Mouse (Mus musculus) regulatory T cell (primary cell): Measurements from ENCODE around the gene Dcbld1.

ENCODE experiments used
- in situ Hi-C: fragments of 300-600 bp; cut with MboI, MseI; formaldehyde crosslinking; loops from one replicate; pipeline ENCODE4 v1.15.1; 2025; ENCODE audit warnings: high pct_unique_total_duplicates

Dcbld1 gene

GRCm38 (mm10) chr10:52233301-52233968 lies at the start of gene Dcbld1:
Dcbld1 (plus strand) TSS chr10:52233619.
- in situ Hi-C loops, result loop anchor here (5.0 kb wide), 1 partner anchor 144 kb away; no protein-coding TSS in a partner anchor

DNA sequence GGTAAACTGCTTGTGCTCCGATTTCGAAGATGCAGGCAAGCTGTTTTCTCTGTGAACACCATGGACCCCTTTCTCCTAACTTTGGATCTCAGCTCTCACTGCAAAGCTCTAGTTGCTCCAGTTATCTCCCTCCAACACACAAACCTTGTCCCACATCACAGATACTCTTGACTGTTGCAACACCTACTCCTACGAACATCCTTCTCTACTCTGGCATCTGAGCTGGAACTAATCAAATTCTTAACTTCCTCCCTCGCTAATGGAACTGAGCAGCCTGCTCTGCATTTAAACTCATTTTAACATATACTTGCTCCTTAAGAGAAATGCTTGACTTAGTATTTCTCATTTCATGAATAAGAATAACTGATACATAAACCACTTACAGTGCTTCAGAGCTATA lies 47.5 kb upstream of the Dcbld1 start:
- in situ Hi-C loops, result no loop called here

DNA sequence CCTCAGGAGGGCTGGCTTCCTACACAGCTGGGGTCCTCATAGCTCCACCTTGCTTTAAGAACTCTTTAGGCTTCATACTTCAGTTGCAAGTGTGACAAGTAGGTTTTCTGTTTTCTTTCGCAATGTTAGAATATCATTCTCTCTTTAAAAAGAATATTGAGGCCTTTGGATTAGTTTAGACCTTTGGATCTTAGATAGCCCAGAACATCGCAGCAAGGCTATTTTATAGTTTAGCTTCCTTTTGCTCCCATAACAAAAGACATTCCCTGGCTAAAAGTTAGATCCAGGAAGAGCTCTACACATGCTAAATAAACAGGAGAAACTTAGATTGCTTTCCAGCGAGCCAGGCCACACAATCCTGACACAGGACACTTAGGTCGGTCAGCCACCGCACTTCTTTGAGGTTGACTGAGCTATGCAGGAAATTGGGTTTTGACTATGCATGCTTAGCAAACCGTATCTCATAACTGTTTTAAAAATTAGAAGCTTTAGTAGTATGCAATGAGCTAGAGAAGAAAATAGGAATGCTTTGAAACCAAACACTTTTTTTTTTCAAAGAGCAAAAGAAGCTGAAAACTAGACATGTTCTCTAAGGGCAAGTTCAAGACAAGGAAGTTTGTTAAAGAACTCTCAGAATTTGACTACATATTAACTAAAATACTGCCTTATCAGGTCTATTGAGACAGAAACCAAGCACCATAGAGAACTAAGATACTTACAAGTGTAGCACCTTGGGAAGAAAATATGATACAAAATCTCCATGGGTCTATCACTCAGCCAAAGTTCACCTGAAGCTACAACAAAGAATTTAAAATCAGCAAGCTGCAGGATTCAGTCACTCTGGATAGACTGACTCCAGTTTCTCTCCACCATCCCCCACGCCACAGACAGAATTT lies 38.2 kb upstream of the Dcbld1 start, which contains the start of gene Ros1:
Gene Ros1, minus strand, starts transcription at position 288 of the 896 bp plus-strand sequence.
- in situ Hi-C loops, result no loop called here

DNA sequence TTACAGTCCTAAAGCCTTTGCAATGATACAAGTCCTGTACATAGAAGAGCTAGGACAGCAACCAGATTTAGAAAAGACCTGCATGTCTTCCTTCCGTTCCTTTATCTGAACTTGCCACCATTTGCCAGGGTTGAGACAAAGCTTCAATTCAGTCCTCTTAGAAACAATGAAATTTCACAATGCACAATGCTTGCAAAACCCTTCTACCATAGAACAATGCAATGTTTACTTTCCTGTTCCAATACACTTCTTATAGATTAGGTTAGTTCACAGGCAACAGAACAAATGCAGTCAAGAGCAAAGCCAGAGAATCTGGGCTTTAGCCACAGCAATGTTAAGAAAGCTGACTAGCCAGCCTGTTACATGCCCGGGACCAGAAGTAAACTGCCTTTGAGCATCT lies 29.4 kb upstream of the Dcbld1 start:
- in situ Hi-C loops, result no loop called here

DNA sequence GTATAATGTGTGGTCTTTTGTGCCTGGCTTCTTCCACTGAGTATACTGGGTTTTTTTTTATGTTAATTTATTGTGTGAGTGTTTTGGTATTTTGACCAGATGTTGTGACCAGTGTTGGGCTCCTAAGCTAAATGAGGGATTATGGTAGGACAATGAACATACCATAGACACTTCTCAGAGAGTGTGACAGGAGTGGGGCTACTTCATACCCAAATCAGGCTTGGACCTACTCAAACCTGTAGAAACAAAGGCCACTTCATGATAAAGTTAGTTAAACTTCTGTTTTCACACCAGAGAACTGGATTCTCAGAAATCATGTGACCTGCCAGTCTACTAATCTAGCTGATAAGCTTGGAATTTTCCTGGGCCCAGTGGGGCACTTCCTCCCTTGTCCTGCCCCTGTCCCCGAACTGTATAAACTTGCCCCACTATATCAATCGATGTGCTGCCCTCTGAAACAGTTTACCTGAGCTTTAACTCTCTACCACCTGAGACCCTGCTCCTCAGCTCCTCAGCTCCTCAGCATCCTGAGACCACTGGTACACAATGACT lies 18.1 kb upstream of the Dcbld1 start:
- in situ Hi-C loops, result no loop called here

- in situ Hi-C loops, result no loop called here
These were observed 16.4 kb upstream of the Dcbld1 start for GRCm38 (mm10) chr10:52216797-52217563.

GRCm38 (mm10) chr10:52217564-52217934 lies 15.9 kb upstream of the Dcbld1 start:
- in situ Hi-C loops, result no loop called here

GRCm38 (mm10) chr10:52219600-52219999 lies 13.8 kb upstream of the Dcbld1 start:
- in situ Hi-C loops, result no loop called here

- in situ Hi-C loops, result loop anchor here (5.0 kb wide), 1 partner anchor 145 kb away; no protein-coding TSS in a partner anchor
These were observed 933 bp upstream of the Dcbld1 start for GRCm38 (mm10) chr10:52232196-52233176.

DNA sequence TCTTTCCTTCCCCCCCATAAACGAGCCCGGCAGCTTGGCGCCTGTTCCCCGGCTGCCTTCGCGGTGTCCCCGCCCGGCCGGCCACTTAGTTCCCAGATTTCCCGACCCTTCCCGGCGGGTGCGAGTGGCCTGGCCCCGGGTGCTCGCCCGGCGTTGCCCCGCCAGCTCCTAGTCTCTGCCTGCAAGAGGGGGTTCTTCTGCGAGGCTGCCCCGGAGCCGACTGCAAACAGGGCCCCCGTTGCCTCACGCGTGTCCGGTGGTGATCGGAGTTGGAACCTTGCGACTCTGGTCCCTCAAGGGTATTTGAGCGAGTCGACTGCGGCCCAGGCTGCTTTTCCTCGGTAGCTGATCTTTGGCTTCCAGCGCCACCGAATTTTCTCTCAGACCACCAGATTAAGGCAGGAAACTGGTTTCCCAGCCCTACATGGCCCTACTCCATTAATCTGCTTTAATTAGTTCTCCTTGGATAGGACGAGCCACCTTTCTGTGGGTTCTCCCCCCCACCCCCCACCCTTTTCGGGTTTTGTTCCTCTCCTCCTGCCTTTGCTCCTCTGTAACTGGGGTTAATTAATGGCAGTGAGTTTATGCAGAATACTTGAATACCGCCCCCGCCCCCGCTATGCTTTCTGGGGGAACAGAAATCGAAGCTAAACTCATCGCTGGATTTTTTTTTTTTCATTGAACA lies 692 bp downstream of the Dcbld1 start:
- in situ Hi-C loops, result loop anchor here (5.0 kb wide), 1 partner anchor 143 kb away; no protein-coding TSS in a partner anchor

DNA sequence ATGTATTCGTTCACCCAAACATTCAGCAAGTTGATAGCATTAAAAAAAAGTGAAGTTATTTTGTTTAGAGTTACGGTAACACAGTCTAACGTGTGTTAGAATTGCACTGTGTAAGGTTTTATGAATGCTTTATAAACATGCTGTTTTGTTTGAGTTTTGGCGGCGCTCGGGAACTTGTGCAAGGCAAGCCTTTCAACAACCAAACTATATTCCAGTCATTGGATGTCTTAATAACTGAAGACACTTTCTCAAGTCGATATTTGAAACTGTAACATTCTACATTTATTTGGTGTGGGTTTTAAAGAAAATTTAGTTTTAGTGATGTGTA lies 1.2 kb downstream of the Dcbld1 start:
- in situ Hi-C loops, result loop anchor here (5.0 kb wide), 1 partner anchor 143 kb away; no protein-coding TSS in a partner anchor

GRCm38 (mm10) chr10:52235461-52235860 lies 2.0 kb downstream of the Dcbld1 start:
- in situ Hi-C loops, result no loop called here

- in situ Hi-C loops, result no loop called here
These were observed 8.6 kb downstream of the Dcbld1 start for GRCm38 (mm10) chr10:52242015-52242414.

DNA sequence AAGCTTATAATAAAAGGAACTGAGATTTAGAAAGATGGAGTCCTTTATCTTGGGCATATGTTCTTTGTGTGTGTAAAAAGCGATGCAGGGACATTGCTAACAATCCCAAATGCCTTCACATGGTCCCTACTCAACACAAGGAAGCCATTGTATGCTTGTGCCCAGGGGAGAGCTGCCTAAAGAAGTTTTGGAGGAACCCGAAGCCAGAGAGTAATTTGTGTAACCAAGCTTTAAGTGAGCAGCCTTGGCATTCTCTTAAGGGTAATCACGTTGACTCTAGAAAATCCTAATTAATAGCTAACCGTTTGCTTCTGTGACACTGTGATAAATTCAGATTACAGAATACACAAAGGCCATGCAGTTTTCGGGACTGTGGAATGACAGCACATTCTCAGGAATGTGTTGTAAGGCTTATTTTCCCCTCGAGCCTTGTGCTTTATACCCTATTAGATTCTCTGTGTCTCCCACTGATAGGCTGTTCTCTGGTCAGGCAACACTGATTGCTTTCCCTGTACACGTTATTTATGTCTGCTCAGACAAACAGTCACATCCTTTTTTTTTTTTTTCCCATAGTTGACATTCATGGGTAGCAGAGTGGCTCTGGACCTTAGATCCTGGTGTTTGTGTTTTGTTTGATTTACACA lies 9.4 kb downstream of the Dcbld1 start:
- in situ Hi-C loops, result no loop called here

GRCm38 (mm10) chr10:52246207-52246606 lies 12.8 kb downstream of the Dcbld1 start:
- in situ Hi-C loops, result no loop called here

DNA sequence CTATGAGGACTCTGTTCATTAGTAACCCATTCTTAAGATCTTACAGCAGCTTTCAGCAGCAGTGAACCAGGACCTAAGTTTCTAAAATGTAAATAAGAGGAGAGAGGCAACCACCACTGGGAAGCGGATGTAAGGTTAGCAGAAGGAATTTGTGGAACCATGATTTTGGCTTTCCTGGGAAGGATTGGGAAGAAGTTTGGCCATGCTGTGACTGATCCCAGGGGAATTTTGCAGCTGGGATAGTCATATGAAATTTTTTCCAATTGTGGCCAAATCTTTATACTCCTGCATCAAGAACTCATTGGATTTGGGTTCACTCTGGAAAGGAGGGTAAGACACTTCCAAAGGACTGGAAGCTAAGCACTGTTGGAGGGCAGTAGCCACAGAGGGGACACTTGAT lies 18.8 kb downstream of the Dcbld1 start:
- in situ Hi-C loops, result no loop called here

GRCm38 (mm10) chr10:52253426-52253825 lies 20.0 kb downstream of the Dcbld1 start:
- in situ Hi-C loops, result no loop called here

DNA sequence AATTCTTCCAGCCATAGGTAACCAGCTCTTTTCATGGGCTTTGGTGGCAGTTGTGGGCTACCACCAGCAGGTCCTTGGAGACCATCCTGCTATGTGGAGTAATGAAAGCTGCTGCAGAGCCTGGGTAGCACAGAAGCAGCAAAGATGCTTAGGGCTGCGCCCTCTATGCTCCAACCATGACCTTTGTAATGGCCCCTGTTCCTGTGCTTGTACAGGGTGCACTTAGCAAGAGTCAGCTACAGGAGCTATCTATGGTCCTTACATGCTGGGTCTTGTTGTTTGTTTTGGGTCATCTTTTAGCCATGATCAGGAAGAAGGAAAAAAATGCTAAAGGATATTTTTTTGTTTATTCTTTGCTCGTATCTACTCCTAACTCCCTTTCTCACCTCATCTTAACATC lies 24.3 kb downstream of the Dcbld1 start:
- in situ Hi-C loops, result no loop called here

DNA sequence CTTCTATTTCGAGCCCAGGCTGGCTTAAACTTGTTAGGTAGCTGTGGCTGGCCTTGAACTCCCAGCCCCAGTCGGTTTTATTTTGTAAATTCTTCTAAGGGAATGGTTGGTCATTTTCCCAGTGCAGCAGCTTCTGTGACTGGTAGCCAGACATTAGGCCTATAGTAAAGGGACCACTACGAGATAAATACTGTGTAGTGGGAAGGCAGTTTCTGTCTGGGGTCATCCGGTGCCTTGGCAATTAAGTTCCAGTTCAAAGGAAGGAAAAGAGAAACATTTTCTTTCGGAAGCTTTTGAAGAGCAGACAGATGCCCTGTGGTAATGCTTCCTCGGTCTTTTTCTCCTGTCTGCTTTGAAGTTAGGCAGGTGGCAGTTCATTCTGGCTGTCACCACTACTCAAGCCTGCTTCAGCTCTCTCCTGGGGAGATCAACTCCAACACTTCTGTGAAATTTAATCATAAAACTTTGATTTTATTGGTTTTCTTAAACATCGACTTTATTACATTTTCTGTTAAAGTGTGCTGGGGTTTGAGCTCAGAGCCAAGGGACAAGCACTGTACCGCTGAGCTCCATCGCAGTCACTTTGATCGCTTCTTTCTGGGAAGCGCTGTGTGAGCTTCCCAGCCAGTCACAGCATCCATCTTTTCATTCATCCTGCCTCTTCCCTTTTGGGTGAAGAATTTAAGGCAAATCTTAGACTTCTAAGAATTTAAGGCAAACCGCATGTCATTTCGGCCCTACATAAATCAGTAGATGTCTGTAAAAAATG lies 24.9 kb downstream of the Dcbld1 start:
- in situ Hi-C loops, result no loop called here
